Mouse (Mus musculus) heart, postnatal 0 days (tissue): ENCODE measurements at regions not wholly inside any gene's neighbourhood (a gene's known extent, or its start where the extent isn't known, plus 50 kb on each side); places are given as distances from the start of the nearest gene placed in this dataset.

Source experiments
- CTCF ChIP-seq: IDR thresholded peaks from 2 replicates; pipeline ENCODE4 v1.5.1; 2016; ENCODE audit warnings: antibody characterized with exemption, control low read depth, low read depth
- EP300 ChIP-seq: IDR thresholded peaks from 2 replicates; pipeline ENCODE4 v1.6.1; 2016; ENCODE audit warnings: antibody characterized with exemption, low read depth

GRCm38 (mm10) chr5:43133672-43134071 is 99.3 kb upstream of the Cpeb2 start:
- TF ChIP-seq CTCF: no peak
- TF ChIP-seq EP300: no peak
